Mouse (Mus musculus) megakaryocyte progenitor cell, adult 5-6 weeks (primary cell): ENCODE measurements around the gene Plekhb1. TPM values are rescaled to one million over a fixed set of nuclear protein-coding genes. Genes with fewer than 3 reads are reported as not detected.

Experiments
- ATAC-seq: replicated peaks from 2 replicates; pipeline ENCODE4 v1.8.0; 2016; ENCODE audit warnings: mild to moderate bottlenecking, moderate TSS enrichment, inconsistent platforms; ENCODE audit not compliant: poor library complexity
- total RNA-seq, 2 experiments: library from RNA; stranded (forward) in 1 of 2; stranded (reverse) in 1 of 2; fragments of 157-497, 149-512 nt in 1 of 2; fragments of 200-1000 nt in 1 of 2; gene quantifications; 2 replicates each; pipeline versions ENCODE4 v1.2.3 to v1.2.4; 2015 to 2017

Plekhb1 gene
- total RNA-seq, 2 experiments from 2014 or later = not detected

DNA sequence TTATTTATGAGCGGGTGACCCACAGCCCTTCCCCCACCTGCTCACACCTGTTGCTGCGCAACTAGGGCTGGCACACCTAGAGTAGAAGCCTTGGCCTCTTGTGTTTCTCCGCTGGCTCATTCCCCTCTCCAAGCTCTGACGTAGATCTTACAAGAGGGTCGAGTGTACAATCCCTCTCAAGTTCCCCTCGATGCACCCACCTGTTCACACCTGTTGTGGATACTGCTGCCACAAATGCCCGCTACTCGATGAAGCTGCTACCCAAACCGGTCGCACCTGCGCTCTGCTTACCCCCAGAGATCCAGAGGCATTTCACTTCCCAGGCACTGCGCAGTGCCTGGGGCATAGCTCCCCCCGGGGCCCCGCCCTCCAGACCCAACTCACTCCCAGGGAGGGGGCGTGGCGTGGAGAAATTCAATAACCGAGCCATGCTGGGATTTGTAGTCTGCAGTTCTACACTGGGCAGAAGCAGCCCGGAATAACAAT is 4.1 kb downstream of the Plekhb1 start:
- no peak for ATAC-seq

DNA sequence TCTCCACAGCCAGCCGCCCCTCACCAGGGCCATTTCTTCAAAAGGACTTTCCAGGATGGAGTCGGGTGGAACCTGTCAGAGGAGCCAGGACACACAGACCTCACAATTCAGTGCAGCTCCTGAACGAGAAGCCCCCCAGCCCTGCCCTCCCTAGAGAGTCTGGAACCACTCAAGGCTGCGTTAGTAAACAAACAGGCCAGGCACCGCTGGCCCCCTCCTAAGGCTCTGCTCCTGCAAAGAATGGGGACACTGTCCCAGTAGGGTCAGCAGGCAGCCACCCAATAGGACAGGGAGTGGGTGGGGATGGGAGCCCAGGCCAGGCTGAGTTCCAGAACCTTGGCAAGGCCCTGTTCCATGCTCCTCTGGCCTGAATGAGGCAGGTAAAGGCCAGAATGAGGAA is 5.5 kb downstream of the Plekhb1 start:
- ATAC-seq = no peak

DNA sequence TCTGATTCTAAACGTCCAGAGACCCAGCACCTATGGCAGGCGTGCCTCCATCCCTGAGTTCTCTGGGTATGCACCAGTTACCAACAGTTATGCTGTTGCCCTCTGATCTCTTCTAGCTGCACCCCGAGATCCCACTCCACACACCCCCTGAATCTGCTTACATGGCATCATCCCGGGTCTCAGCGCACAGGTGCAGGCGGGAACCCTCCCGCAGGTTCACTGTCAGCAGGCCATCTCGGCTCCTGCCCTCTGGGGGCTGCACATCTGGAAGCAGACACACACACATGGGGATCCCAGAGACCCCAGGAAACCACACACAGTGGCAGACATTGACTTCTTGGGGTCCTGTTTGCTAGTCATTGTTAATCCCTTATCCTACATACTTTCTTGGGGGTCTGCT is 7.8 kb downstream of the Plekhb1 start:
- ATAC-seq = no peak

DNA sequence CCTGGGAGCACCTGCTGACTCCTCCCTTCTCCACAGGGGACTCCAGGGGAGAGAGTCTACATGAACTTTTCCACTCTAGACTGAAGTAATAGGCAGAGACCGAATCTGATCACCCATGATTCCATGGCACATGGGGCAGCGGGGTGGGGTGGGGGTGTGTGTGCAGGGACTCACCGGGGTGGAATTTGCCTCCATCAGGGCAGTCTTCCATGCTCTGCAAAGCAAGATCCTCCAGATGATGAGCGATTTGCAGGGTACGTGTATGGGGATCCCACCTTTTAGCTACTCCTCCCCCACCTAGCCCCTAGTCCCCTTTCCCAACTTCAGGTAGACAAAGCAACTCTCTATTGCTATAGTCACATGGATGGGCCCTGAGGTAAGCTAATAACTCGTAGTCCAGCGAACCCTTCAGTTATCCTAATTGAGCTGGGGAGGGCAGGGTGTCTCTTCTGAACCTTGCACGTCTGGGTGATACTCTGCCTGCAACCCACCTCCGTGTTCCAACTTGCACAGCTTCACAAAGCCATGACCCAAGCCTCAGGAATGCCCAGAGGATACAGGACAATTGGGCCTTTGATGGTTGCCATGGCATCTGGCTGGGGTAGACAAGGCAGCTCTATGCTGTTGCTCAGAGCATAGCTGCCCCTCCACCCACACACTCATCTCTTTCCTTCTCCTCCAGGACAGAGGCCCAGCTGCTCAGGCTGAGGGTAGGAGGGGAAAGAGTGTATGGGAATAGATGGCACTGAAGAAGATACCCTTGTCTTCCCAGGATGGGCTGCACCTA is 8.5 kb downstream of the Plekhb1 start:
- no peak for ATAC-seq

GRCm38 (mm10) chr7:100651011-100651410 is 11.2 kb downstream of the Plekhb1 start:
- 0 out of 2 replicates have a peak, but pooled peaks have one; percentile 4 for ATAC-seq

- no peak for ATAC-seq
These were observed 11.8 kb downstream of the Plekhb1 start for GRCm38 (mm10) chr7:100650421-100650820.

DNA sequence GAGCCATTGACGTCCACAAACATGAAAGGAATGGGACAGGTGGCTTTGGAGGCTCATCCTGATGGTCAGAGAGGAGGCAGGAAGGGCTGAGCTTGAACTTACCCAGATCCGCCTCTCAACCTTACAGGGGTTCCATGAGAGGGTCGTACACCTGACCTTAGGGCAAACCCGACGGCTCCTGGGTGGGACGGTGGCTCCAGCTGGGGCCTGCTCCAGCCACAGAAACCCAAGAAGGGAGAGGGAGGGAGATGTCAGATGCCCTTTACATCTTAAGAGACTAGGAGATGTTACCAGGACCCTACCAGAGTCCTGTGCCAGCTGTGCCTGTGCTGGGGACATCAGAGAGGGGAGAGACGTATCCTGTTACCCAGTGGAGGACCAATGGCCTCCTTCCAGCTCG is 12.4 kb downstream of the Plekhb1 start:
- no peak for ATAC-seq

GRCm38 (mm10) chr7:100649095-100649494 is 13.1 kb downstream of the Plekhb1 start:
- ATAC-seq = no peak

DNA sequence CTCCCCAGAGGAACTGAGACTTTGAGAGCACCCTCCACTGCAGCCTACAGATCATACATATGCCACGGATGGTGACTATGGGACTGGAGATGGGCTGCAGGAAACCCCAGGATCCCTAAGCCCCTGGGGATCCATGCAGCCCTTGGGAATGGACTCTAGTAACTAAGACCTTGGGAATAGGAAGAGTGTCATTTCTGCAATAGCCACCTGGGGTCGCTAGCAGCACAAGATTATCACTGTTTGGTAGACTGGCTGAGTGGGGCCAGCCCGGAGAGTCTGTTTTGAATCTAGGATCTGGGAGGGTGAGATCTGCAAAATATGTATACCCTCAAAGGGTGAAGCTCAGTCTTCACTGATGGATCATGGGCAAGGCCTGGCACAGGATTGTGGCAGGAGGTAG is 17.1 kb downstream of the Plekhb1 start:
- ATAC-seq = peak; percentile 89

DNA sequence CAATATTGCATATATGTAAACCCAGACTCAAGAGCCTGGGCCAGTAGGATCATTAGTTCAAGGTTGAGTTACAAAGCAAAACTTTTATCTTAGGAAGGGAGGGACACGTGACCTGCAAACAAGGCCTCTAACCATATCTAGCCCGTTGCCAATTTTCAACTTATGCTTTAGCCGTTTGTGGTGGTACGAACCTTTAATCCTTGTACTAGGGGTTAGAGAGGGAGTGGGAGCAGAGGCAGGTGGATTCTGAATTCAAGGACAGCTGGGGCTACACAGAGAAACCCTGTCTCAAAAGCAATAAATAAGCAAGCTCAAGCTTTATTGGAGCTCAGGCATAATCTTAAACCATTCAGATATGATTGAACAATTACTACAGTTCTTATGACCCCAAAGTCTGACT is 19.8 kb downstream of the Plekhb1 start:
- ATAC-seq = no peak

GRCm38 (mm10) chr7:100637657-100638056 is 24.6 kb downstream of the Plekhb1 start:
- peak; percentile 87 for ATAC-seq

DNA sequence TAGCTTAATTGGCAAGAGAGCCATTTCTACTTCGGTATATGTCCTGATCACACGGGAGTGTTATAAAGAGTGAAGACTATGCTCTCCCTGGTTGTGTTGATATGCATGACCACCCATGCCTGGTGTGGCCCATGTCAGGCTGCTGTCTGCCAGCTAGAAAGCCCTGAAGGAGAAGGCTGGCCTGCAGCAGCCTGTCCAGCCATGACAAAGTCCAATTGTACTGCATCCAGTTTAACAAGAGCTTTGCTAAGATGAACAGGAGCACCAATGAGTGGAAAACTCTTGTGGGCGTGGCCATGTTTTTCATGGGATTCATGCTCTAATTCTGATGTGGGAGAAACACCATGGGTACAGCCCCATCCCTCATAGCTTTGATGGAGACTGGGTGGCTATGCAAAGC is 37.7 kb downstream of the Plekhb1 start:
- no peak for ATAC-seq

DNA sequence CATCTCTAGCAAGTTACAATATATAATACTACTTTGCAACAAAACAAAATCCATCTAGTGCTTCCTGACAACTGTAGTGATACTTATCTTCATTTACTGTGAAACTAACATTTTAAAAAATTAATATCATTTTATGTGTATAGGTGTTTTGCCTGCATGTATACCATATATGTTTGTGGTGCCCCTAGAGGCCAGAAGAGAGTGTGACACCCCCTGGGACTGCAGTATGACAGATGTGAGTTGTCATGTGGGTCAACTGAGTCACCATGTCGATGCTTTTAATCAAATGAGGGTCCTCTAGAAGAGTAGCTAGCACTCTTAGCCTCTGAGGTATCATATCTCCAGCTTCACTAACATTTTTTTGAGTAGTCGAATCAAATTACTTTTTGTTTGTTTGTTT is 39.9 kb downstream of the Plekhb1 start:
- peak; percentile 86 for ATAC-seq

- ATAC-seq = peak; percentile 100
These were observed 45.9 kb downstream of the Plekhb1 start for GRCm38 (mm10) chr7:100616121-100616857.

GRCm38 (mm10) chr7:100608910-100609309 is 53.3 kb downstream of the Plekhb1 start:
- ATAC-seq = no peak

GRCm38 (mm10) chr7:100608130-100608741 is 54.0 kb downstream of the Plekhb1 start, which contains the start of gene Mrpl48:
Gene Mrpl48 (minus strand): TSS chr7:100608301.
- ATAC-seq = no peak

GRCm38 (mm10) chr7:100607214-100608129 is 54.7 kb downstream of the Plekhb1 start, which contains the start of gene Rab6a:
Gene Rab6a (plus strand): TSS chr7:100607410.
- peak; percentile 96 for ATAC-seq

DNA sequence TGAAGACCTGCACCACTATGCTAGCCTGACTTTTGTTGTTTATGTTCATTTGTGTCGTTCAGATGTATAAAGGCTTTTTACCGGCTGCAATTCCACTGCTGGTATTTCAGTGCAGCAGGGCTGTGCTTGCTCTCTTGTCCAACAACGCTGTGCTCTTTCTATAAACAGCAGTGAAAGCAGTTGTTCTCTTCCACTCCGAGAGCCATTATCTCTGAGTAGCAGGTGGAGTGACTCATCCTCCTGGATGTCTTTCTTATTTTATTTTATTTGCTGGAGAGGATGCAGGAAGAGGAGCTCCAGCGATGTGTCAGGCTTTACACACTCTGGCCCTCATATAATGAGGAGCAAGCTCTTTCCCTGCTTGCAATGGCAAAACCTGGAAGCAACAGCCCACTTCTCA is 62.0 kb downstream of the Plekhb1 start:
- no peak for ATAC-seq

DNA sequence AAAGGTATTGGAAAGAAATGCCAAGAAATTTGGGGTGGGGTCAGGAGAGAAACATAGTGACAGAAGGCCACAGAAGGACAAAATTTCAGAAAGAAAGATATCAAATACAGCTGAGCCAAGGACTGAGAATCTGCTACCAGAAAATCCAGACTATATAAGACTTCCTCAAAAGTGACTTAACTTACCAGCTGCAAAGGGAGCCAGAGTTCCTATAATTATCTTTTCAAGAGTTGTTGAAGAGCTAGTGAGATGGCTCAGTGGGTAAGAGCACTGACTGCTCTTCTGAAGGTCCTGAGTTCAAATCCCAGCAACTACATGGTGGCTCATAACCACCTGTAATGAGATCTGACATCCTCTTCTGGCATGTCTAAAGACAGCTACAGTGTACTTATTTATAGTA is 68.9 kb downstream of the Plekhb1 start:
- ATAC-seq = no peak
